Mouse (Mus musculus) cortical plate, adult 2 months (tissue): ENCODE data around the gene Pkdcc.

ENCODE experiments used
- CTCF ChIP-seq: fragments of 200-500 bp; IDR thresholded peaks from 2 replicates; pipeline ENCODE4 v1.5.1; 2011; ENCODE audit warnings: mild to moderate bottlenecking, control low read depth, low read length; ENCODE audit not compliant: insufficient read depth; ENCODE audit errors: extremely low read depth
- POLR2A ChIP-seq: fragments of 200-500 bp; IDR thresholded peaks from 2 replicates; pipeline ENCODE4 v1.6.1; 2011; ENCODE audit warnings: mild to moderate bottlenecking, low read length, control low read depth; ENCODE audit not compliant: insufficient read depth; ENCODE audit errors: extremely low read depth

DNA sequence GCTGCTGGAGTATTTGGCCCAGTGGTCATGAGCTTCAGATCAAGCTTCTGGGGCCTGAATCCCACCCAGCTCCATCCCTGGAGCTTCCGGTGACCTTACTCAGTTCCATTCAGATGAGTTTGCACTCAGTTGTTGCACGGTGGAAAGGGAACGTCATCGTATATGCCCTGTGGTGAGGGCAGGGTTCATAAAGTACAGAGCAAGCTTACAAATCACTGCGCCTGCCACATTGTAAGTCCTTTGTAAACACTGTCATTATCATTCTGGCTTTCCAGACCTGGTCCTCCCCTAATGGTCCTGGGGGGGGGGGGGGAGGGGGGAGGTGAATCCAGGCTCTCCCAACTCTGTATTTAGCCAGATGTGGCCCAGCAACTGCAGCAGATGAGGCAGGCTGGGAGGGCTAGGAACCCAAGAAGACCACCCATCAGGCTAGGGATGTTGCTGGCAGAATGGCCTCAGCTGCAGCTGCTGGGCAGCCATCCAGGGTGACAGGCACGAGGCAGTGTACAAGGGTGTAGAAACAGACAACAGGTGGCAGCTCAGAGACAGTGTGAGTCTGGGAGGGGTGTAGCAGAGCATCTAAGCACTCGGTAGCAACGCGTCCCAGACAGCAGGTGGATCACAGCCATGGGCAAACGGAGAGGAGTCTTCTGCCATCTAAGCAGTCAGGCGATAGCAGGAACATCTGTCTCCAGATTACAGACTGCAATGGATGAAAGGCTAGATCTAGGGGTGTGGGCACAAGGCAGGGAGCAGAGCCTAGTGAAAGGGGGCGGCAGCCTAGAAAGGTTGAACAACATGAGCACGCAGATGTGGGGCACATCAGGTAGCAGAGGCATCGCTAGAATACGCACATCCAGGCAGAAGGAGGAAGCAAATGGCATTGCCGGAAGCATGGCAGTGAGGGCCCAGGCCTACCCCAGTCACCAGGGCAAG lies 23.3 kb downstream of the Pkdcc start:
- TF ChIP-seq CTCF (no peak), POLR2A (no peak)
